Mouse (Mus musculus): ENCODE measurements around the gene Lnp1. TPM values are rescaled to one million over a fixed set of nuclear protein-coding genes. Genes with fewer than 3 reads are reported as not detected.

Lnp1 gene
- polyA plus RNA-seq, 1 experiment from 2014 or later = 0.53 TPM

Other genes with a start within 250 kb of the Lnp1 start
- 120 and 123 TPM in 2 replicates for gene Tfg, start 210.6 kb downstream of the Lnp1 start, polyA plus RNA-seq (2015; fragmentation: Nextera tagmentation; extraction: Ambion mirVana)
- 0.05 TPM in 1 of 2 replicates, not detected in the other for gene Adgrg7, start 132.2 kb downstream of the Lnp1 start, polyA plus RNA-seq (2015; fragmentation: Nextera tagmentation; extraction: Ambion mirVana)
- 15.8 and 18.3 TPM in 2 replicates for gene Tmem45a, start 41.9 kb downstream of the Lnp1 start, polyA plus RNA-seq (2015; fragmentation: Nextera tagmentation; extraction: Ambion mirVana)
- gene Tmem45a2, start 143.3 kb upstream of the Lnp1 start, polyA plus RNA-seq (2015; fragmentation: Nextera tagmentation; extraction: Ambion mirVana) = 0.10 TPM in 1 of 2 replicates, not detected in the other
- 38.1 and 39.0 TPM in 2 replicates for gene Tomm70a, start 193.6 kb upstream of the Lnp1 start, polyA plus RNA-seq (2015; fragmentation: Nextera tagmentation; extraction: Ambion mirVana)
- gene Nit2, start 239.3 kb upstream of the Lnp1 start, polyA plus RNA-seq (2015; fragmentation: Nextera tagmentation; extraction: Ambion mirVana) = 46.4 and 47.9 TPM in 2 replicates